ENCODE assay signal across 12 mouse cellular contexts in genomic region chr8:110631201-110631600, GRCm38 (mm10). TPM values are rescaled to one million over a fixed set of nuclear protein-coding genes. Genes with fewer than 3 reads are reported as not detected.
A peak's percentile ranks its signal among the peaks of the same experiment; 100 is the strongest.
DNase-seq lines count a peak whose midpoint lies in the region; ATAC-seq and TF ChIP-seq lines count a peak whose summit lies in the region.
"Had no signal": no experiment of that assay in that cellular context is flagged by ENCODE, and none has a peak within 500 bp of the region (broad histone marks: within the 10 kb centered on the region; RNA-seq: fewer than 3 reads in every experiment).

No protein-coding gene starts in this region.

- peaks cover 18% of the 10 kb centered on the region for H3K4me1 ChIP-seq in heart, embryonic 15.5 days (replicated peaks)
- no peaks in the 10 kb centered on the region for H3K4me1 ChIP-seq in lung, embryonic 14.5 days (ENCODE audit: insufficient read depth)
- no peaks in the 10 kb centered on the region; the same call in 1 of the 2 replicates for H3K4me1 ChIP-seq in embryonic facial prominence, embryonic 14.5 days (ENCODE audit: control insufficient read depth, insufficient read depth, low read length)

- H3K9ac ChIP-seq in heart, embryonic 15.5 days = no peak overlapping the region
- no peak overlapping the region for H3K9ac ChIP-seq in lung, embryonic 14.5 days
- H3K9ac ChIP-seq in embryonic facial prominence, embryonic 14.5 days (ENCODE audit: low read depth, low read length) = no peak overlapping the region
- H3K9ac ChIP-seq: heart, embryonic 12.5 days; liver, embryonic 14.5 days had no signal

- no peak overlapping the region for H3K4me3 ChIP-seq in heart, embryonic 15.5 days
- no peak overlapping the region for H3K4me3 ChIP-seq in lung, embryonic 14.5 days (ENCODE audit: low read depth, low read length)
- peak overlapping the region; percentile 13; the same call in 1 of the 2 replicates for H3K4me3 ChIP-seq in embryonic facial prominence, embryonic 14.5 days (ENCODE audit: low read depth, low read length)
- no peak overlapping the region for H3K4me3 ChIP-seq in macrophage (ENCODE audit: inconsistent target)
- H3K4me3 ChIP-seq: heart, embryonic 12.5 days had no signal

- H3K27me3 ChIP-seq in heart, embryonic 15.5 days = no peaks in the 10 kb centered on the region
- no peaks in the 10 kb centered on the region for H3K27me3 ChIP-seq in lung, embryonic 14.5 days (ENCODE audit: insufficient read depth, low read length)
- no peaks in the 10 kb centered on the region for H3K27me3 ChIP-seq in embryonic facial prominence, embryonic 14.5 days (replicated peaks; ENCODE audit: control insufficient read depth, insufficient read depth, low read length)
- H3K27me3 ChIP-seq: heart, embryonic 12.5 days had no signal

- H3K4me2 ChIP-seq in heart, embryonic 15.5 days = peak overlapping the region; percentile 14; the same call in 1 of the 2 replicates
- H3K4me2 ChIP-seq in lung, embryonic 14.5 days = no peak overlapping the region
- H3K4me2 ChIP-seq in embryonic facial prominence, embryonic 14.5 days (ENCODE audit: low read depth, low read length) = peak overlapping the region; percentile 41
- H3K4me2 ChIP-seq: heart, embryonic 12.5 days had no signal

- no peak for TF ChIP-seq CTCF in lung, embryonic 14.5 days (IDR thresholded peaks at IDR 0.05; ENCODE audit: low read depth)

- 86% methylated on average over 7 of the region's 7 CpGs for WGBS in heart, embryonic 15.5 days
- 92% methylated on average over 7 of the region's 7 CpGs for whole genome bisulfite sequencing in lung, embryonic 14.5 days
- WGBS in embryonic facial prominence, embryonic 14.5 days = 82% methylated on average over 7 of the region's 7 CpGs
- 85% methylated on average over 7 of the region's 7 CpGs for WGBS in macrophage (ENCODE audit: missing documents)

- no peak for ATAC-seq in heart, embryonic 15.5 days (replicated peaks; ENCODE audit: insufficient number of reproducible peaks, insufficient read depth, low FRiP score, low read depth)
- ATAC-seq in lung, embryonic 14.5 days (ENCODE audit: insufficient read depth) = peak; percentile 9; the same call in 1 of the 2 replicates
- peak; percentile 42; the same call in 1 of the 2 replicates for ATAC-seq in embryonic facial prominence, embryonic 14.5 days (ENCODE audit: low read depth)

- H3K79me2 ChIP-seq in macrophage (ENCODE audit: inconsistent target) = peaks cover 70% of the 10 kb centered on the region

- DNase-seq in heart, adult 8-10 months (ENCODE audit: low spot score) = no peak
- peak; percentile 22 for DNase-seq in lung, embryonic 14.5 days
- no peak for DNase-seq in lung, adult 18-20 months
- DNase-seq in embryonic facial prominence, embryonic 14.5 days (ENCODE audit: low spot score) = peak; percentile 56
- DNase-seq in spleen, postnatal 4 days (ENCODE audit: low spot score in 2 of 2) = no peak
- DNase-seq in right cerebral cortex, postnatal 36 days (ENCODE audit: low spot score in 2 of 2) = no peak
- DNase-seq: embryo, embryonic 11 days; thymus, adult 2 months had no signal

- no peaks in the 10 kb centered on the region for H3K9me3 ChIP-seq in heart, embryonic 15.5 days (replicated peaks)
- H3K9me3 ChIP-seq in lung, embryonic 14.5 days (ENCODE audit: low read depth, low read length) = no peaks in the 10 kb centered on the region
- no peaks in the 10 kb centered on the region for H3K9me3 ChIP-seq in embryonic facial prominence, embryonic 14.5 days (ENCODE audit: control insufficient read depth, low read length)
- H3K9me3 ChIP-seq: heart, embryonic 12.5 days had no signal

- peak overlapping the region; percentile 69 for H3K27ac ChIP-seq in heart, embryonic 15.5 days
- peak overlapping the region; percentile 42; the same call in 1 of the 2 replicates for H3K27ac ChIP-seq in lung, embryonic 14.5 days (ENCODE audit: low read depth)
- H3K27ac ChIP-seq in embryonic facial prominence, embryonic 14.5 days (replicated peaks; ENCODE audit: low read depth, low read length) = peak overlapping the region; percentile 81
- H3K27ac ChIP-seq in macrophage = peak overlapping the region; percentile 45
- H3K27ac ChIP-seq: liver, embryonic 14.5 days had no signal

- peaks cover 34% of the 10 kb centered on the region for H3K36me3 ChIP-seq in heart, embryonic 15.5 days
- H3K36me3 ChIP-seq in lung, embryonic 14.5 days (ENCODE audit: insufficient read depth) = peaks cover 34% of the 10 kb centered on the region
- H3K36me3 ChIP-seq in embryonic facial prominence, embryonic 14.5 days (ENCODE audit: control insufficient read depth, insufficient read depth, low read length) = peaks cover 35% of the 10 kb centered on the region
- peaks cover 44% of the 10 kb centered on the region for H3K36me3 ChIP-seq in macrophage (ENCODE audit: inconsistent target)

RNA-seq across cellular contexts. Expression of gene Vac14, which starts 12.8 kb away (rescaled TPM):
- 12.6 and 17.5 TPM in 2 replicates for polyA plus RNA-seq in heart, embryonic 15.5 days (2015; fragmentation: Nextera tagmentation; extraction: Ambion mirVana)
- 10 to 100 TPM; 14.0 to 18.3 (median 16.3) TPM for total RNA-seq in heart, adult 8-10 months (2022)
- 23.3 and 25.2 TPM in 2 replicates for polyA plus RNA-seq in lung, embryonic 14.5 days (2014; fragmentation: Nextera tagmentation; extraction: Ambion mirVana)
- polyA plus RNA-seq in embryonic facial prominence, embryonic 14.5 days (2014; fragmentation: Nextera tagmentation; extraction: Ambion mirVana) = 17.7 and 21.1 TPM in 2 replicates
- 100 to 1,000 TPM in 16 of 26 experiments, 10 to 100 TPM in 10; 48.5 to 157 (median 113) TPM for total RNA-seq in macrophage (2018; cell fraction: chromatin; rRNA removed)
- 10 to 100 TPM; 41.8 to 64.1 (median 53.3) TPM for total RNA-seq in macrophage (2018; cell fraction: cytosol; rRNA removed)
- 100 to 1,000 TPM in 4 of 26 experiments, 10 to 100 TPM in 22; 40.5 to 122 (median 75.3) TPM for total RNA-seq in macrophage (2018; cell fraction: nucleus; rRNA removed)
- polyA plus RNA-seq in macrophage (2018) = 47.9 to 60.1 TPM (median 56.8 TPM) in 3 replicates

Comparison
In these comparisons a context has a peak if more than half of its experiments do, and no peak if none do; other contexts are left out.
1. DNase-seq: peak in lung, embryonic 14.5 days (single experiment) and embryonic facial prominence, embryonic 14.5 days (single experiment); none in heart, adult 8-10 months (single experiment), lung, adult 18-20 months (0 of 2), spleen, postnatal 4 days (0 of 2) and right cerebral cortex, postnatal 36 days (0 of 2).
2. Peak in every context shown above with its lines, with median percentiles within 50 percentile points of each other: H3K27ac ChIP-seq.